Mouse (Mus musculus): ENCODE results near the gene Cd24a.
A peak's percentile ranks its signal among the peaks of the same experiment; 100 is the strongest.

Cd24a gene

GRCm38 (mm10) chr10:43577997-43578331, at the start of gene Cd24a:
Gene Cd24a (plus strand): TSS chr10:43578284.
- no peak for DNase-seq

GRCm38 (mm10) chr10:43534382-43534781, 43.7 kb upstream of the Cd24a start:
- DNase-seq = no peak

GRCm38 (mm10) chr10:43537652-43538051, 40.4 kb upstream of the Cd24a start:
- no peak for DNase-seq

- no peak for DNase-seq
Measured at GRCm38 (mm10) chr10:43538831-43539230, 39.3 kb upstream of the Cd24a start.

GRCm38 (mm10) chr10:43539746-43540310, 38.3 kb upstream of the Cd24a start:
- no peak for DNase-seq

- peak; percentile 95 for DNase-seq
Measured at GRCm38 (mm10) chr10:43540442-43541152, 37.5 kb upstream of the Cd24a start, which contains the start of gene 1700021F05Rik. Gene 1700021F05Rik (minus strand): TSS chr10:43540994.

- DNase-seq = no peak
Measured at GRCm38 (mm10) chr10:43541153-43541544, 36.9 kb upstream of the Cd24a start.

- DNase-seq = peak; percentile 44
Measured at GRCm38 (mm10) chr10:43549411-43549810, 28.7 kb upstream of the Cd24a start.

- no peak for DNase-seq
Measured at GRCm38 (mm10) chr10:43550923-43551322, 27.2 kb upstream of the Cd24a start.

GRCm38 (mm10) chr10:43551388-43551787, 26.7 kb upstream of the Cd24a start:
- no peak for DNase-seq

GRCm38 (mm10) chr10:43557630-43558165, 20.4 kb upstream of the Cd24a start:
- DNase-seq = no peak

- no peak for DNase-seq
Measured at GRCm38 (mm10) chr10:43559313-43559712, 18.8 kb upstream of the Cd24a start.

- DNase-seq = peak; percentile 56
Measured at GRCm38 (mm10) chr10:43560765-43561164, 17.3 kb upstream of the Cd24a start.

GRCm38 (mm10) chr10:43561311-43561710, 16.8 kb upstream of the Cd24a start:
- DNase-seq = no peak

- DNase-seq = no peak
Measured at GRCm38 (mm10) chr10:43574352-43574751, 3.7 kb upstream of the Cd24a start.

- DNase-seq = peak; percentile 88
Measured at GRCm38 (mm10) chr10:43574956-43575355, 3.1 kb upstream of the Cd24a start.

GRCm38 (mm10) chr10:43577299-43577996, 636 bp upstream of the Cd24a start:
- DNase-seq = peak; percentile 84

- peak; percentile 84 for DNase-seq
Measured at GRCm38 (mm10) chr10:43578366-43578753, 276 bp downstream of the Cd24a start.

GRCm38 (mm10) chr10:43578754-43579380, 783 bp downstream of the Cd24a start:
- peak; percentile 96 for DNase-seq

- peak; percentile 82 for DNase-seq
Measured at GRCm38 (mm10) chr10:43579381-43580261, 1.5 kb downstream of the Cd24a start.

- peak; percentile 66 for DNase-seq
Measured at GRCm38 (mm10) chr10:43580649-43581078, 2.6 kb downstream of the Cd24a start.

GRCm38 (mm10) chr10:43581260-43581659, 3.2 kb downstream of the Cd24a start:
- DNase-seq = peak; percentile 69

All from liver (tissue).